Mouse (Mus musculus) heart, embryonic 16.5 days (tissue): ENCODE results near the gene Zfp286. TPM values are rescaled to one million over a fixed set of nuclear protein-coding genes. Genes with fewer than 3 reads are reported as not detected.

Experiments used
- ATAC-seq: fragments of 200-750 bp; cut with Nextera tagmentation; replicated peaks from 2 replicates; pipeline ENCODE4 v1.8.0; 2017; ENCODE audit warnings: moderate number of reproducible peaks; ENCODE audit not compliant: insufficient read depth, low FRiP score; ENCODE audit errors: extremely low read depth
- H3K27ac ChIP-seq: fragments of 300-500 bp; sonication (generic); 2 replicates; pipeline ENCODE4 v1.5.1; 2014; ENCODE audit warnings: mild to moderate bottlenecking, low read length, control low read depth, moderate library complexity
- H3K27me3 ChIP-seq: fragments of 300-500 bp; sonication (generic); 2 replicates; pipeline ENCODE4 v1.6.1; 2014; ENCODE audit warnings: low read length, mixed read lengths; ENCODE audit not compliant: control insufficient read depth, insufficient read depth
- H3K36me3 ChIP-seq: fragments of 300-500 bp; sonication (generic); 2 replicates; pipeline ENCODE4 v1.6.1; 2014; ENCODE audit not compliant: control insufficient read depth, insufficient read depth
- H3K4me1 ChIP-seq: fragments of 300-500 bp; sonication (generic); 2 replicates; pipeline ENCODE4 v1.6.1; 2014; ENCODE audit warnings: low read length, mixed read lengths; ENCODE audit not compliant: control insufficient read depth, insufficient read depth
- H3K4me2 ChIP-seq: fragments of 300-500 bp; sonication (generic); 2 replicates; pipeline ENCODE4 v1.6.1; 2014; ENCODE audit warnings: low read depth, mild to moderate bottlenecking, control low read depth, low read length
- H3K4me3 ChIP-seq: fragments of 300-500 bp; sonication (generic); 2 replicates; pipeline ENCODE4 v1.5.1; 2014; ENCODE audit warnings: mild to moderate bottlenecking, control low read depth, low read length
- H3K9ac ChIP-seq: fragments of 300-500 bp; sonication (generic); 2 replicates; pipeline ENCODE4 v1.6.1; 2014; ENCODE audit warnings: low read length, control low read depth
- H3K9me3 ChIP-seq: fragments of 300-500 bp; sonication (generic); replicated peaks from 2 replicates; pipeline ENCODE4 v1.6.1; 2016; ENCODE audit warnings: low read length; ENCODE audit not compliant: control insufficient read depth
- WGBS: fragments of 180-500 bp; shearing (Covaris S2); extraction: QIAGEN DNeasy Blood & Tissue Kit; methylation state at CpG from one replicate; pipeline ENCODE4 v1.1.7; 2014; 5-methylcytosine and 5-hydroxymethylcytosine counted together
- polyA plus RNA-seq: library from polyadenylated mRNA; unstranded; fragments of >200 nt; fragmentation: Nextera tagmentation; extraction: Ambion mirVana; gene quantifications from 2 replicates; pipeline ENCODE4 v1.2.1, GENCODE M21; 2015

Gene Zfp286
- 8.7 and 8.9 TPM in 2 replicates for polyA plus RNA-seq

- 0 out of 2 replicates have a peak, but pooled peaks cover 1% of the 10 kb centered on the region for H3K9me3 ChIP-seq
- peak within 1 kb of the TSS; percentile 66 for H3K4me3 ChIP-seq
- H3K4me2 ChIP-seq = peak within 1 kb of the TSS; percentile 80
- 0 out of 2 replicates have a peak, but pooled peaks cover 5% of the 10 kb centered on the region for H3K4me1 ChIP-seq
- no peaks in the 10 kb centered on the region for H3K27me3 ChIP-seq
- H3K9ac ChIP-seq = peak within 1 kb of the TSS; percentile 80
- WGBS = 8% methylated on average over 34 of the region's 34 CpGs
- H3K36me3 ChIP-seq = peaks cover 7% of the 10 kb centered on the region
- peak; percentile 91 for ATAC-seq
- H3K27ac ChIP-seq = no peak within 1 kb of the TSS
Observed at GRCm38 (mm10) chr11:62788935-62789616, at the start of gene Zfp286. TSS of gene Zfp286 (minus strand) at chr11:62789462.

DNA sequence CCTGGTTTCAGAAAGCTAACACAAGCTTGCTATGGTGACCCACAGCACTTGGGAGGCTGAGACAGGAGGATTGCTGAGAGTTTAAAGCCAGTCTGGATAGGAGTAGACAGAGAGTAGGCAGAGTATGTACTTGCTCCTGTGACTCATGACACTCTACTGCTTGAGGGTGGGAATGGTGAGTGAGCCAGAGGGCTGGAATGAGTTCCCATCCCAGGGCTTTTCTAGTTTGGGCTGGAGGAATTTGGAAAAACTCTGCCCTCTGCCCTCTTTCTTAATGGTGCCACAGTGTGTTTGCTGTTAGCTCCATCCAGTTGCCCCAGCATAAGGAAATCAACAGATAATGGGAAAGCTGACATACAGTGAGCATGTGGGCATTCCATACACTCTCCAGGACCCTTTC is 42.6 kb upstream of the Zfp286 start:
- Histone ChIP-seq H3K27me3 (no peaks in the 10 kb centered on the region), H3K36me3 (no peaks in the 10 kb centered on the region; the same call in none of the 2 replicates), H3K4me2 (no peak overlapping the region), H3K4me1 (no peaks in the 10 kb centered on the region), H3K4me3 (no peak overlapping the region), H3K9ac (no peak overlapping the region), H3K27ac (no peak overlapping the region), H3K9me3 (no peaks in the 10 kb centered on the region)
- no peak for ATAC-seq

DNA sequence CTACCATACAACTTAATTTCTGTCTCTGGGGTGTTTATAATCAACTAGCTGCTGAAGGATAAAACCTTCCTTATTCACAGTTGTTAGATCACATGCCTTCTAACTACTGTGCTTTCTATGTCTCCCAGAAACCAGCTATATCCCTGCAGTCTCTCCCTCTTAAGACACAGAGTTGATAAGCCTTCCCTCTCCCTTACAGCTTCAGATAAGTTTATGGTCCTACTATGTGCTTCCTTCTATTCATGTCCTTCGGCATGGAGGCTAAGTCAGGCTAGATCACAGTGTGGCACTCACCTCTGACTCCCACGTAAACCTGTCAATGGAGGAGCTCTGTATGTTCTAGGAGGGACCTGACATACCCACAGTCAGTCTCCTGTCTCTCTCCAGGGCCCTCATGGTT is 41.1 kb upstream of the Zfp286 start:
- Histone ChIP-seq H3K9ac (no peak overlapping the region), H3K36me3 (no peaks in the 10 kb centered on the region; the same call in 1 of the 2 replicates), H3K4me2 (no peak overlapping the region), H3K4me1 (no peaks in the 10 kb centered on the region), H3K4me3 (no peak overlapping the region), H3K27me3 (no peaks in the 10 kb centered on the region), H3K27ac (no peak overlapping the region), H3K9me3 (no peaks in the 10 kb centered on the region)
- ATAC-seq = no peak
- WGBS = 72% methylated on average over 2 of the region's 2 CpGs

- 76% methylated on average over 3 of the region's 3 CpGs for WGBS
- no peak for ATAC-seq
Observed at GRCm38 (mm10) chr11:62827911-62828310, 38.6 kb upstream of the Zfp286 start.

GRCm38 (mm10) chr11:62827135-62827534 is 37.9 kb upstream of the Zfp286 start:
- WGBS = 80% methylated on average over 4 of the region's 4 CpGs
- no peak overlapping the region for H3K9ac ChIP-seq
- H3K27ac ChIP-seq = no peak overlapping the region
- no peaks in the 10 kb centered on the region for H3K27me3 ChIP-seq
- H3K4me1 ChIP-seq = no peaks in the 10 kb centered on the region
- H3K4me2 ChIP-seq = no peak overlapping the region
- ATAC-seq = no peak
- H3K36me3 ChIP-seq = no peaks in the 10 kb centered on the region; the same call in 1 of the 2 replicates
- no peak overlapping the region for H3K4me3 ChIP-seq
- no peaks in the 10 kb centered on the region for H3K9me3 ChIP-seq

More at GRCm38 (mm10) chr11:62827911-62828310, 38.6 kb upstream of the Zfp286 start:
- no peaks in the 10 kb centered on the region for H3K9me3 ChIP-seq
- no peaks in the 10 kb centered on the region for H3K27me3 ChIP-seq
- no peaks in the 10 kb centered on the region for H3K4me1 ChIP-seq
- H3K36me3 ChIP-seq = no peaks in the 10 kb centered on the region; the same call in 1 of the 2 replicates
- H3K4me2 ChIP-seq = no peak overlapping the region
- no peak overlapping the region for H3K4me3 ChIP-seq
- no peak overlapping the region for H3K9ac ChIP-seq
- H3K27ac ChIP-seq = no peak overlapping the region

DNA sequence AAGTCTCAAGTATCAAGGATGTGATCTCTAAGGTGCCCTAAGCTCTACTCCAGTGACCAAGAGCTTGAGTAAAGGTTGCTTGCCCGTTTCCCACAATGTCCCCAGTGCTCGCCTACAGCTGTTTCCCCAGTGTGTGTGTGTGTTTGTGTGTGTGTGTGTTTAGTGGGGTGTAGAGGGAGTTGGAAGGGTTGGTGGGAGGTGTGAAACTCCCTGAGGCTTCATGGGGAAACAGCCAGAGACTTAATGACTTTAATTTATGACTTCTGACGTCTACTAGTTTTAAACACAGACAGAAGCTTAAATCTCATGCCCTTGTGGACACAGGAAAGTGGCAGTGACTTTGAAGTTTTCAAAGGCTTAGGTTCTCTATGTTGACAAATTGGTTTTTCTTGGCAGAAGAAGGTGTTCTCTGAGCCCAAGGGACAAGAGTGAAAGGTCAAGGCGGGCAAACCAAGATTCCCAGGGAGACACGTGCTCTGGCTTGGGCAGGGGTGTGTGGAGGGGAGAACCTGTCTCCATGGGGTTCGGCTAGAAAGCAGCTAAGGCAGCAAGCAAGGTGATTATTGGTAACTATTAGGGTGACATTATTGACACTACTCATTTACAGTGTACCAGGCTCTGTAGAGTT is 37.0 kb upstream of the Zfp286 start:
- WGBS = 73% methylated on average over 6 of the region's 6 CpGs
- H3K9me3 ChIP-seq = no peaks in the 10 kb centered on the region
- no peaks in the 10 kb centered on the region; the same call in 1 of the 2 replicates for H3K36me3 ChIP-seq

GRCm38 (mm10) chr11:62825222-62826105 is 36.2 kb upstream of the Zfp286 start:
- Histone ChIP-seq H3K4me3 (no peak overlapping the region), H3K4me2 (no peak overlapping the region), H3K9me3 (no peaks in the 10 kb centered on the region), H3K36me3 (no peaks in the 10 kb centered on the region; the same call in 1 of the 2 replicates), H3K9ac (no peak overlapping the region), H3K27me3 (no peaks in the 10 kb centered on the region), H3K27ac (no peak overlapping the region), H3K4me1 (peaks cover 4% of the 10 kb centered on the region; the same call in 1 of the 2 replicates)
- ATAC-seq = no peak
- 67% methylated on average over 9 of the region's 9 CpGs for WGBS

More for the DNA sequence above, 37.0 kb upstream of the Zfp286 start:
- H3K4me2 ChIP-seq = no peak overlapping the region
- no peaks in the 10 kb centered on the region for H3K27me3 ChIP-seq
- no peak overlapping the region for H3K27ac ChIP-seq
- H3K9ac ChIP-seq = no peak overlapping the region
- H3K4me3 ChIP-seq = no peak overlapping the region
- no peak for ATAC-seq
- H3K4me1 ChIP-seq = no peaks in the 10 kb centered on the region

GRCm38 (mm10) chr11:62824211-62824610 is 34.9 kb upstream of the Zfp286 start:
- no peak overlapping the region for H3K9ac ChIP-seq
- no peaks in the 10 kb centered on the region for H3K9me3 ChIP-seq
- peaks cover 12% of the 10 kb centered on the region for H3K4me1 ChIP-seq
- H3K36me3 ChIP-seq = no peaks in the 10 kb centered on the region
- 61% methylated on average over 7 of the region's 7 CpGs for WGBS
- H3K4me2 ChIP-seq = no peak overlapping the region
- H3K27me3 ChIP-seq = no peaks in the 10 kb centered on the region
- H3K27ac ChIP-seq = no peak overlapping the region
- no peak overlapping the region for H3K4me3 ChIP-seq
- ATAC-seq = no peak
